23 mouse cellular contexts compared by ENCODE assay signal in the genomic region with DNA sequence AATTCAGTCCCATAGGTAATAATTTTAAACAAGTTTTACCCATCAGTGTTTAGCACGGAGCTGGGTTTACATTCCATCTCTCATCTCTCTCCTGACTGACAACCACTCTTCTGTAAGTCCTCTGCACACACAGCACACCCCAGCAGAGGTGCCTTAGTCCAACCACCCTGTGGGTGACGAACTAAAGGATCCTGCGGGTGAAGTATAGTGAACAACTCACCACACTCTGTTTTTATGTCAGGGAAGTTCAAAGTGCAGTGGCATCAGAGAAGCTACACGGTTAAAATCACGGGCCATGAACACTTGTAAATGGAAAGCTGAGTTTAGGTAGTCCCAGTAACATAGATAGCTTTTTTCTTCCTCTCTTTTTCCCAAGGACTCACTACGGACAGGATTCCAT.
DNase-seq lines count a peak whose midpoint lies in the region; TF ChIP-seq lines count a peak whose summit lies in the region.
"Had no signal": no experiment of that assay in that cellular context is flagged by ENCODE, and none has a peak within 500 bp of the region (broad histone marks: within the 10 kb centered on the region; RNA-seq: fewer than 3 reads in every experiment).

No protein-coding gene starts in this region.

- 31% methylated on average over 6 of the region's 6 CpGs for WGBS in thymus, adult 2 months
- WGBS in forebrain, embryonic 10.5 days = 86% methylated on average over 6 of the region's 6 CpGs

- no peaks in the 10 kb centered on the region for H3K9me3 ChIP-seq in forebrain, embryonic 10.5 days
- H3K9me3 ChIP-seq: embryonic facial prominence, embryonic 12.5 days; midbrain, embryonic 15.5 days had no signal

- TF ChIP-seq POLR2A in thymus, adult 2 months (IDR thresholded peaks at IDR 0.05; ENCODE audit: control insufficient read depth, extremely low read depth, insufficient read depth, low read length, poor library complexity) = no peak

- peak; percentile 16 for DNase-seq in thymus, adult 2 months
- DNase-seq in thymus, adult 18-20 months = no peak
- peak; percentile 22 for DNase-seq in induced T-regulatory cell, adult 2 months (ENCODE audit: low read depth)
- DNase-seq in naive thymus-derived CD4-positive, alpha-beta T cell, adult 2 months (ENCODE audit: low read depth) = peak; percentile 77
- DNase-seq in thymus, postnatal 4 days = peak; percentile 14
- DNase-seq in adrenal gland, postnatal 4 days (ENCODE audit: low spot score in 2 of 2) = no peak
- no peak for DNase-seq in forebrain, embryonic 10.5 days (ENCODE audit: extremely low spot score, low spot score)
- no peak for DNase-seq in urinary bladder, postnatal 25 days (ENCODE audit: low spot score)
- DNase-seq: adrenal gland, adult 2 months; B cell, adult 2 months; cerebellum, adult 8-10 months; cerebellum, postnatal 36 days; embryo, embryonic 11 days; heart, postnatal 14 days; kidney, adult 11 months; layer of hippocampus, adult 9-11 months; liver; lung, adult 2 months; lung, postnatal 10 days; right cerebral cortex, postnatal 4 days had no signal

- H3K27me3 ChIP-seq in thymus, adult 2 months (ENCODE audit: control insufficient read depth, insufficient read depth, low read length) = no peaks in the 10 kb centered on the region
- H3K27me3 ChIP-seq in forebrain, embryonic 10.5 days (ENCODE audit: poor library complexity, severe bottlenecking) = no peaks in the 10 kb centered on the region
- H3K27me3 ChIP-seq: embryonic facial prominence, embryonic 12.5 days; midbrain, embryonic 15.5 days had no signal

- no peak overlapping the region for H3K4me3 ChIP-seq in thymus, adult 2 months (ENCODE audit: control insufficient read depth, insufficient read depth, low read length)
- no peak overlapping the region for H3K4me3 ChIP-seq in forebrain, embryonic 10.5 days
- H3K4me3 ChIP-seq: embryonic facial prominence, embryonic 12.5 days; midbrain, embryonic 15.5 days had no signal

- no peak overlapping the region for H3K27ac ChIP-seq in thymus, adult 2 months (ENCODE audit: control insufficient read depth, insufficient read depth, low read length)
- H3K27ac ChIP-seq in forebrain, embryonic 10.5 days = no peak overlapping the region
- H3K27ac ChIP-seq: embryonic facial prominence, embryonic 12.5 days; liver, embryonic 14.5 days; midbrain, embryonic 15.5 days had no signal

- H3K36me3 ChIP-seq in thymus, adult 2 months (ENCODE audit: control insufficient read depth, insufficient read depth, low read length) = no peaks in the 10 kb centered on the region
- H3K36me3 ChIP-seq in forebrain, embryonic 10.5 days (replicated peaks) = no peaks in the 10 kb centered on the region
- H3K36me3 ChIP-seq: embryonic facial prominence, embryonic 12.5 days; midbrain, embryonic 15.5 days had no signal

- TF ChIP-seq CTCF in thymus, adult 2 months (IDR thresholded peaks at IDR 0.05; ENCODE audit: borderline replicate concordance, control insufficient read depth, extremely low read depth, insufficient read depth, low read length, poor library complexity) = no peak

- H3K4me1 ChIP-seq in thymus, adult 2 months (replicated peaks; ENCODE audit: control insufficient read depth, insufficient read depth, low read length) = peaks cover 14% of the 10 kb centered on the region
- peaks cover 8% of the 10 kb centered on the region for H3K4me1 ChIP-seq in forebrain, embryonic 10.5 days
- H3K4me1 ChIP-seq: embryonic facial prominence, embryonic 12.5 days; midbrain, embryonic 15.5 days had no signal

Comparison
In these comparisons a context has a peak if more than half of its experiments do, and no peak if none do; other contexts are left out.
1. DNase-seq: peak in thymus, adult 2 months (single experiment), induced T-regulatory cell, adult 2 months (single experiment), naive thymus-derived CD4-positive, alpha-beta T cell, adult 2 months (single experiment) and thymus, postnatal 4 days (single experiment); none in thymus, adult 18-20 months (0 of 2), adrenal gland, postnatal 4 days (0 of 2), forebrain, embryonic 10.5 days (single experiment) and urinary bladder, postnatal 25 days (single experiment).